Mouse (Mus musculus) heart, adult 2 months (tissue): ENCODE measurements around the gene Mdk. TPM values are rescaled to one million over a fixed set of nuclear protein-coding genes. Genes with fewer than 3 reads are reported as not detected.

ENCODE experiments used
- DNase-seq, 2 experiments: peaks; one replicate each; pipeline ENCODE4 v3.0.0; 2021
- H3K27ac ChIP-seq: fragments of 200-600 bp; 2 replicates; pipeline ENCODE4 v1.8.1; 2022
- H3K27me3 ChIP-seq: fragments of 200-500 bp; 2 replicates; pipeline ENCODE4 v1.6.1; 2012; ENCODE audit warnings: mild to moderate bottlenecking, low read length, inconsistent platforms, mixed read lengths; ENCODE audit not compliant: control insufficient read depth, insufficient read depth
- H3K36me3 ChIP-seq: fragments of 200-500 bp; 2 replicates; pipeline ENCODE4 v1.6.1; 2012; ENCODE audit warnings: low read length, inconsistent platforms; ENCODE audit not compliant: control insufficient read depth, insufficient read depth
- H3K4me1 ChIP-seq: fragments of 200-500 bp; 2 replicates; pipeline ENCODE4 v1.6.1; 2011; ENCODE audit warnings: low read length; ENCODE audit not compliant: control insufficient read depth, insufficient read depth
- H3K4me3 ChIP-seq: fragments of 200-600 bp; 2 replicates; pipeline ENCODE4 v1.8.1; 2022
- H3K79me2 ChIP-seq: fragments of 200-500 bp; replicated peaks from 2 replicates; pipeline ENCODE4 v1.6.1; 2012; ENCODE audit warnings: mild to moderate bottlenecking, inconsistent platforms, low read length, moderate library complexity, mixed read lengths; ENCODE audit not compliant: control insufficient read depth, insufficient read depth
- H3K9ac ChIP-seq: fragments of 200-500 bp; 2 replicates; pipeline ENCODE4 v1.6.1; 2012; ENCODE audit warnings: low read depth, mild to moderate bottlenecking, control low read depth, inconsistent platforms, low read length, mixed read lengths
- CTCF ChIP-seq: fragments of 200-600 bp; IDR thresholded peaks from 2 replicates; pipeline ENCODE4 v1.8.1; 2022; ENCODE audit warnings: antibody characterized with exemption, mild to moderate bottlenecking, moderate library complexity
- EP300 ChIP-seq: fragments of 200-500 bp; IDR thresholded peaks from 2 replicates; pipeline ENCODE4 v1.6.1; 2011; ENCODE audit warnings: low read depth, low read length, control low read depth; ENCODE audit not compliant: insufficient read depth
- POLR2A ChIP-seq: fragments of 200-500 bp; IDR thresholded peaks from 2 replicates; pipeline ENCODE4 v1.6.1; 2011; ENCODE audit warnings: mild to moderate bottlenecking, low read depth, low read length, control low read depth; ENCODE audit not compliant: insufficient read depth
- WGBS: fragments of 180-500 bp; shearing (Covaris S2); methylation state at CpG from one replicate; pipeline ENCODE4 v1.1.7; 2018; 5-methylcytosine and 5-hydroxymethylcytosine counted together
- intact Hi-C: fragments of 180-260 bp; cut with DNase I; formaldehyde crosslinking; loops from one replicate; pipeline ENCODE4 v1.15.1; 2025
- polyA plus RNA-seq: library from polyadenylated mRNA; depleted of rRNA; stranded (reverse); fragments of >200 nt; gene quantifications from 2 replicates; pipeline ENCODE4 v1.2.3, GENCODE M21; 2012
- total RNA-seq, 2 experiments: library from RNA; stranded (reverse); gene quantifications; 2 replicates each; pipeline ENCODE4 v1.2.3; 2021

Mdk gene
- total and polyA plus RNA-seq, 3 experiments, result 2.5 to 4.1 (median 2.8) TPM

GRCm38 (mm10) chr2:91966367-91966766, 34.3 kb upstream of the Mdk start:
- intact Hi-C loops, result no loop called here

GRCm38 (mm10) chr2:91965417-91965816, 33.3 kb upstream of the Mdk start:
- peak overlapping the region; percentile 97 for H3K27ac ChIP-seq
- H3K4me3 ChIP-seq, result peak overlapping the region; percentile 75
- H3K9ac ChIP-seq, result peak overlapping the region; percentile 76
- TF ChIP-seq EP300 (0 out of 2 replicates have a peak, but pooled peaks have one; percentile 10), CTCF (no peak), POLR2A (peak; percentile 76)
- intact Hi-C loops, result no loop called here
- H3K36me3 ChIP-seq, result no peaks in the 10 kb centered on the region
- 33% methylated on average over 20 of the region's 20 CpGs for WGBS
- no peaks in the 10 kb centered on the region for H3K27me3 ChIP-seq
- peaks cover 8% of the 10 kb centered on the region for H3K79me2 ChIP-seq
- H3K4me1 ChIP-seq, result peaks cover 19% of the 10 kb centered on the region
- peak; percentile 84 to 88 for DNase-seq

More at GRCm38 (mm10) chr2:91966367-91966766, 34.3 kb upstream of the Mdk start:
- Histone ChIP-seq H3K4me1 (peaks cover 23% of the 10 kb centered on the region), H3K79me2 (peaks cover 4% of the 10 kb centered on the region), H3K9ac (no peak overlapping the region), H3K36me3 (no peaks in the 10 kb centered on the region), H3K4me3 (no peak overlapping the region), H3K27me3 (no peaks in the 10 kb centered on the region), H3K27ac (peak overlapping the region; percentile 97)
- DNase-seq, result no peak
- WGBS, result 93% methylated on average over 5 of the region's 5 CpGs
- no peak for TF ChIP-seq CTCF
- TF ChIP-seq EP300, result no peak
- no peak for TF ChIP-seq POLR2A

GRCm38 (mm10) chr2:91964610-91965204, 32.6 kb upstream of the Mdk start:
- Histone ChIP-seq H3K9ac (no peak overlapping the region), H3K27me3 (no peaks in the 10 kb centered on the region), H3K36me3 (no peaks in the 10 kb centered on the region), H3K27ac (peak overlapping the region; percentile 97), H3K4me3 (peak overlapping the region; percentile 75), H3K4me1 (peaks cover 19% of the 10 kb centered on the region), H3K79me2 (peaks cover 9% of the 10 kb centered on the region)
- no peak for DNase-seq
- WGBS, result 46% methylated on average over 3 of the region's 3 CpGs
- TF ChIP-seq CTCF (no peak), EP300 (no peak), POLR2A (no peak)
- intact Hi-C loops, result no loop called here

GRCm38 (mm10) chr2:91963443-91963932, 31.4 kb upstream of the Mdk start:
- H3K4me3 ChIP-seq, result peak overlapping the region; percentile 70
- peaks cover 13% of the 10 kb centered on the region for H3K79me2 ChIP-seq
- WGBS, result 1% methylated on average over 57 of the region's 57 CpGs
- H3K9ac ChIP-seq, result peak overlapping the region; percentile 95
- H3K36me3 ChIP-seq, result no peaks in the 10 kb centered on the region
- peak; percentile 98 to 99 for DNase-seq
- intact Hi-C loops, result loop anchor here (1.0 to 2.0 kb wide), 2 partner anchors 19 to 21 kb away; no protein-coding TSS in a partner anchor
- no peaks in the 10 kb centered on the region for H3K27me3 ChIP-seq
- TF ChIP-seq CTCF (peak; percentile 98), EP300 (peak; percentile 68), POLR2A (peak; percentile 29; the same call in 1 of the 2 replicates)
- peak overlapping the region; percentile 97 for H3K27ac ChIP-seq
- peaks cover 28% of the 10 kb centered on the region for H3K4me1 ChIP-seq

- intact Hi-C loops, result loop anchor here (1.0 to 2.0 kb wide), 2 partner anchors 19 to 22 kb away; no protein-coding TSS in a partner anchor
- Histone ChIP-seq H3K9ac (peak overlapping the region; percentile 95), H3K27me3 (no peaks in the 10 kb centered on the region), H3K27ac (peak overlapping the region; percentile 85), H3K4me1 (peaks cover 24% of the 10 kb centered on the region), H3K36me3 (no peaks in the 10 kb centered on the region), H3K79me2 (peaks cover 15% of the 10 kb centered on the region), H3K4me3 (peak overlapping the region; percentile 70)
- peak in 1 of 2 experiments; percentile 27 for DNase-seq
- no peak for TF ChIP-seq CTCF
- no peak for TF ChIP-seq EP300
- no peak for TF ChIP-seq POLR2A
- WGBS, result under 1% methylated on average over 39 of the region's 39 CpGs
These were observed 30.8 kb upstream of the Mdk start for GRCm38 (mm10) chr2:91962864-91963401.
